In genomic region chr12:112552520-112552919, GRCm38 (mm10) we compare ENCODE assay signal across 12 mouse cellular contexts. TPM values are rescaled to one million over a fixed set of nuclear protein-coding genes. Genes with fewer than 3 reads are reported as not detected.
DNase-seq lines count a peak whose midpoint lies in the region; ATAC-seq and TF ChIP-seq lines count a peak whose summit lies in the region.
"Had no signal": no experiment of that assay in that cellular context is flagged by ENCODE, and none has a peak within 500 bp of the region (broad histone marks: within the 10 kb centered on the region; RNA-seq: fewer than 3 reads in every experiment).

No protein-coding gene starts in this region.

- TF ChIP-seq CTCF in forebrain, postnatal 0 days (IDR thresholded peaks at IDR 0.05; ENCODE audit: low read depth), result no peak

- H3K27ac ChIP-seq in hindbrain, embryonic 10.5 days, result peak overlapping the region; percentile 87
- no peak overlapping the region for H3K27ac ChIP-seq in hindbrain, embryonic 14.5 days
- H3K27ac ChIP-seq in midbrain, embryonic 11.5 days (ENCODE audit: low read depth, low read length), result no peak overlapping the region
- no peak overlapping the region for H3K27ac ChIP-seq in midbrain, embryonic 16.5 days (ENCODE audit: low read length)
- no peak overlapping the region for H3K27ac ChIP-seq in forebrain, postnatal 0 days (ENCODE audit: low read depth, low read length)
- no peak overlapping the region for H3K27ac ChIP-seq in neural tube, embryonic 14.5 days (ENCODE audit: low read depth, low read length)
- H3K27ac ChIP-seq: kidney, embryonic 15.5 days had no signal

- H3K9ac ChIP-seq in hindbrain, embryonic 14.5 days, result no peak overlapping the region
- H3K9ac ChIP-seq in midbrain, embryonic 11.5 days (ENCODE audit: low read length), result peak overlapping the region; percentile 44; the same call in 1 of the 2 replicates
- H3K9ac ChIP-seq in midbrain, embryonic 16.5 days (ENCODE audit: low read depth, low read length), result no peak overlapping the region
- H3K9ac ChIP-seq in forebrain, postnatal 0 days, result no peak overlapping the region
- H3K9ac ChIP-seq in neural tube, embryonic 14.5 days (replicated peaks; ENCODE audit: low read depth, low read length), result no peak overlapping the region
- H3K9ac ChIP-seq: kidney, embryonic 15.5 days; liver, postnatal 0 days had no signal

- no peak for DNase-seq in hindbrain, embryonic 10.5 days (ENCODE audit: low spot score)
- no peak for DNase-seq in hindbrain, embryonic 14.5 days (ENCODE audit: low spot score)
- no peak for DNase-seq in midbrain, embryonic 11.5 days (ENCODE audit: low spot score, missing footprints)
- no peak for DNase-seq in forebrain, postnatal 0 days
- no peak for DNase-seq in urinary bladder, postnatal 25 days (ENCODE audit: low spot score)
- no peak for DNase-seq in spleen, adult 18-20 months

- no peak overlapping the region for H3K4me2 ChIP-seq in hindbrain, embryonic 14.5 days (replicated peaks)
- no peak overlapping the region for H3K4me2 ChIP-seq in midbrain, embryonic 11.5 days
- H3K4me2 ChIP-seq in midbrain, embryonic 16.5 days (ENCODE audit: low read length), result no peak overlapping the region
- H3K4me2 ChIP-seq in forebrain, postnatal 0 days (ENCODE audit: low read depth), result no peak overlapping the region
- no peak overlapping the region for H3K4me2 ChIP-seq in neural tube, embryonic 14.5 days (ENCODE audit: low read depth, low read length)
- H3K4me2 ChIP-seq: kidney, embryonic 15.5 days had no signal

- H3K36me3 ChIP-seq in hindbrain, embryonic 10.5 days, result no peaks in the 10 kb centered on the region
- H3K36me3 ChIP-seq in hindbrain, embryonic 14.5 days (replicated peaks; ENCODE audit: control insufficient read depth, insufficient read depth), result no peaks in the 10 kb centered on the region
- no peaks in the 10 kb centered on the region for H3K36me3 ChIP-seq in midbrain, embryonic 11.5 days (ENCODE audit: control insufficient read depth, insufficient read depth, low read length)
- no peaks in the 10 kb centered on the region for H3K36me3 ChIP-seq in midbrain, embryonic 16.5 days (ENCODE audit: control insufficient read depth, insufficient read depth, low read length)
- H3K36me3 ChIP-seq in forebrain, postnatal 0 days (ENCODE audit: insufficient read depth), result no peaks in the 10 kb centered on the region
- no peaks in the 10 kb centered on the region for H3K36me3 ChIP-seq in neural tube, embryonic 14.5 days (ENCODE audit: control insufficient read depth, insufficient read depth, low read length)
- H3K36me3 ChIP-seq: G1E; kidney, embryonic 15.5 days had no signal

- WGBS in hindbrain, embryonic 10.5 days, result 65% methylated on average over 5 of the region's 5 CpGs
- WGBS in hindbrain, embryonic 14.5 days, result 59% methylated on average over 5 of the region's 5 CpGs
- 61% methylated on average over 5 of the region's 5 CpGs for WGBS in midbrain, embryonic 11.5 days
- WGBS in midbrain, embryonic 16.5 days, result 63% methylated on average over 5 of the region's 5 CpGs
- 67% methylated on average over 5 of the region's 5 CpGs for WGBS in forebrain, postnatal 0 days
- WGBS in neural tube, embryonic 14.5 days, result 64% methylated on average over 5 of the region's 5 CpGs

- peak overlapping the region; percentile 12; the same call in 1 of the 2 replicates for H3K4me3 ChIP-seq in hindbrain, embryonic 10.5 days
- H3K4me3 ChIP-seq in hindbrain, embryonic 14.5 days (replicated peaks; ENCODE audit: low read length), result no peak overlapping the region
- H3K4me3 ChIP-seq in midbrain, embryonic 11.5 days (ENCODE audit: low read depth, low read length), result no peak overlapping the region
- H3K4me3 ChIP-seq in midbrain, embryonic 16.5 days (ENCODE audit: low read depth, low read length), result no peak overlapping the region
- H3K4me3 ChIP-seq in forebrain, postnatal 0 days (ENCODE audit: low read depth, low read length), result no peak overlapping the region
- no peak overlapping the region for H3K4me3 ChIP-seq in neural tube, embryonic 14.5 days (ENCODE audit: low read depth, low read length)
- H3K4me3 ChIP-seq: kidney, embryonic 15.5 days had no signal

- no peaks in the 10 kb centered on the region for H3K9me3 ChIP-seq in hindbrain, embryonic 10.5 days
- no peaks in the 10 kb centered on the region for H3K9me3 ChIP-seq in hindbrain, embryonic 14.5 days (ENCODE audit: control insufficient read depth, low read length)
- no peaks in the 10 kb centered on the region for H3K9me3 ChIP-seq in midbrain, embryonic 11.5 days (ENCODE audit: control insufficient read depth, low read length)
- H3K9me3 ChIP-seq in midbrain, embryonic 16.5 days (replicated peaks; ENCODE audit: control insufficient read depth, low read length, poor library complexity, severe bottlenecking), result no peaks in the 10 kb centered on the region
- H3K9me3 ChIP-seq in forebrain, postnatal 0 days (ENCODE audit: low read length), result no peaks in the 10 kb centered on the region
- no peaks in the 10 kb centered on the region for H3K9me3 ChIP-seq in neural tube, embryonic 14.5 days (ENCODE audit: control insufficient read depth, low read length)
- H3K9me3 ChIP-seq: G1E; kidney, embryonic 15.5 days had no signal

- ATAC-seq in hindbrain, embryonic 14.5 days (ENCODE audit: low FRiP score), result no peak
- peak; percentile 31 for ATAC-seq in midbrain, embryonic 11.5 days (ENCODE audit: low FRiP score)
- ATAC-seq in midbrain, embryonic 16.5 days, result no peak; the same call in 1 of the 2 replicates
- ATAC-seq in forebrain, postnatal 0 days, result 0 out of 2 replicates have a peak, but pooled peaks have one; percentile 14
- ATAC-seq in neural tube, embryonic 14.5 days (ENCODE audit: low read depth), result 0 out of 2 replicates have a peak, but pooled peaks have one; percentile 28

- H3K27me3 ChIP-seq in hindbrain, embryonic 10.5 days (ENCODE audit: insufficient read depth, poor library complexity, severe bottlenecking), result peaks cover 27% of the 10 kb centered on the region
- H3K27me3 ChIP-seq in hindbrain, embryonic 14.5 days (ENCODE audit: control insufficient read depth, insufficient read depth, low read length), result no peaks in the 10 kb centered on the region
- no peaks in the 10 kb centered on the region for H3K27me3 ChIP-seq in midbrain, embryonic 11.5 days (ENCODE audit: control insufficient read depth, insufficient read depth, low read length)
- H3K27me3 ChIP-seq in midbrain, embryonic 16.5 days (ENCODE audit: control insufficient read depth, insufficient read depth, low read depth, low read length), result no peaks in the 10 kb centered on the region
- no peaks in the 10 kb centered on the region for H3K27me3 ChIP-seq in forebrain, postnatal 0 days (ENCODE audit: insufficient read depth, low read length)
- no peaks in the 10 kb centered on the region for H3K27me3 ChIP-seq in neural tube, embryonic 14.5 days (ENCODE audit: control insufficient read depth, insufficient read depth, low read length)

- peaks cover 38% of the 10 kb centered on the region for H3K4me1 ChIP-seq in hindbrain, embryonic 10.5 days (replicated peaks)
- H3K4me1 ChIP-seq in hindbrain, embryonic 14.5 days (replicated peaks; ENCODE audit: control insufficient read depth, insufficient read depth, low read length), result no peaks in the 10 kb centered on the region
- peaks cover 11% of the 10 kb centered on the region for H3K4me1 ChIP-seq in midbrain, embryonic 11.5 days (ENCODE audit: control insufficient read depth, insufficient read depth, low read length)
- H3K4me1 ChIP-seq in midbrain, embryonic 16.5 days (ENCODE audit: control insufficient read depth, insufficient read depth, low read length), result 0 out of 2 replicates have a peak, but pooled peaks cover 2% of the 10 kb centered on the region
- no peaks in the 10 kb centered on the region for H3K4me1 ChIP-seq in forebrain, postnatal 0 days (ENCODE audit: insufficient read depth)
- no peaks in the 10 kb centered on the region for H3K4me1 ChIP-seq in neural tube, embryonic 14.5 days (ENCODE audit: control insufficient read depth, insufficient read depth, low read length)

RNA-seq across cellular contexts. Expression of gene Tmem179, which starts 36.0 kb away (rescaled TPM):
- polyA plus RNA-seq in hindbrain, embryonic 10.5 days (2016; fragmentation: Nextera tagmentation; extraction: Ambion mirVana), result 2.9 and 7.2 TPM in 2 replicates
- polyA plus RNA-seq in hindbrain, embryonic 14.5 days (2014; fragmentation: Nextera tagmentation; extraction: Ambion mirVana), result 64.6 and 72.2 TPM in 2 replicates
- polyA plus RNA-seq in midbrain, embryonic 11.5 days (2014; fragmentation: Nextera tagmentation; extraction: Ambion mirVana), result 4.9 and 5.9 TPM in 2 replicates
- polyA plus RNA-seq in midbrain, embryonic 16.5 days (2015; fragmentation: Nextera tagmentation; extraction: Ambion mirVana), result 96.8 and 100 TPM in 2 replicates
- 96.1 and 119 TPM in 2 replicates for total RNA-seq in forebrain, postnatal 0 days (2014; rRNA removed)
- polyA plus RNA-seq in forebrain, postnatal 0 days (2015; fragmentation: Nextera tagmentation; extraction: Ambion mirVana), result 84.0 and 112 TPM in 2 replicates
- 52.3 and 63.3 TPM in 2 replicates for polyA plus RNA-seq in neural tube, embryonic 14.5 days (2014; fragmentation: Nextera tagmentation; extraction: Ambion mirVana)
- total RNA-seq: G1E; neutrophil, adult 5-6 weeks had no signal
- polyA plus RNA-seq: liver, postnatal 0 days had no signal

RNA-seq across cellular contexts. Expression of gene Inf2, which starts 36.1 kb away (rescaled TPM):
- polyA plus RNA-seq in hindbrain, embryonic 10.5 days (2016; fragmentation: Nextera tagmentation; extraction: Ambion mirVana), result 1.5 and 1.8 TPM in 2 replicates
- 1.0 and 1.5 TPM in 2 replicates for polyA plus RNA-seq in hindbrain, embryonic 14.5 days (2014; fragmentation: Nextera tagmentation; extraction: Ambion mirVana)
- 1.2 and 1.4 TPM in 2 replicates for polyA plus RNA-seq in midbrain, embryonic 11.5 days (2014; fragmentation: Nextera tagmentation; extraction: Ambion mirVana)
- 0.53 and 0.67 TPM in 2 replicates for polyA plus RNA-seq in midbrain, embryonic 16.5 days (2015; fragmentation: Nextera tagmentation; extraction: Ambion mirVana)
- 9.8 and 10.8 TPM in 2 replicates for total RNA-seq in forebrain, postnatal 0 days (2014; rRNA removed)
- 1.1 and 1.2 TPM in 2 replicates for polyA plus RNA-seq in forebrain, postnatal 0 days (2015; fragmentation: Nextera tagmentation; extraction: Ambion mirVana)
- polyA plus RNA-seq in neural tube, embryonic 14.5 days (2014; fragmentation: Nextera tagmentation; extraction: Ambion mirVana), result 0.20 and 2.1 TPM in 2 replicates

Comparison
In these comparisons a context has a peak if more than half of its experiments do, and no peak if none do; other contexts are left out.
1. ATAC-seq: peak in midbrain, embryonic 11.5 days (single experiment), forebrain, postnatal 0 days (single experiment) and neural tube, embryonic 14.5 days (single experiment); none in hindbrain, embryonic 14.5 days (single experiment) and midbrain, embryonic 16.5 days (single experiment).